Mouse (Mus musculus): ENCODE results near the gene Ralgps1.

GRCm38 (mm10) chr2:33417454-33417853 lies 46.2 kb upstream of the Ralgps1 start:
- no peak for TF ChIP-seq CTCF (IDR thresholded peaks at IDR 0.05; ENCODE audit: borderline replicate concordance, control insufficient read depth, extremely low read depth, insufficient read depth, low read length, poor library complexity)
- TF ChIP-seq POLR2A (IDR thresholded peaks at IDR 0.05; ENCODE audit: control insufficient read depth, extremely low read depth, insufficient read depth, low read length, poor library complexity), result no peak

Measured in thymus, adult 2 months (tissue).